Mouse (Mus musculus): ENCODE measurements around the gene Tmem160. TPM values are rescaled to one million over a fixed set of nuclear protein-coding genes. Genes with fewer than 3 reads are reported as not detected.

Tmem160 gene
- polyA plus RNA-seq, 2 experiments, result 21.5 to 36.9 TPM

DNA sequence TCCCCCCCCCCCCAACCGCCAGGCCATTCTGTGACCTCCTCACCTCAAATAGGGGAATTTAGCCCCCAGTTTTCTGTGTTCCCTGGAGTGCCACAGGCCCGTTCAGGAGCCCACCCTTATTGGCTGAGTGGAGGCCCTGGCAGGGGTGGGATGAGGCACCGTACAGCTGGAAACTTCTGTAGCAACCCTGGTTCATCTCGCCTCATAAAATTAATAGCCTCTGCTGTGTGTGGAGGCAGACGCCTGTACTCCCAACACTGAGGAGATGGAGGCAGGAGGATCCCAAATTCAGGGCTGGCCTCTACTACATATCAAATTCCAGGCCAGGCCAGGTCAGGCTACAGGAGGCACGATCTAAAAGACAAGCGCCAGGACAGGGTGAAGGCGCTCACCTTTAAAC is 21.3 kb downstream of the Tmem160 start:
- no peak for TF ChIP-seq CTCF (IDR thresholded peaks at IDR 0.05; ENCODE audit: low read depth)
- TF ChIP-seq EP300 (IDR thresholded peaks at IDR 0.05; ENCODE audit: low read depth), result no peak
- H3K9me3 ChIP-seq (ENCODE audit: control insufficient read depth, low read length), result no peaks in the 10 kb centered on the region
- DNase-seq (ENCODE audit: low read depth in 3 of 3, low spot score in 3 of 3) (no peak), ATAC-seq (ENCODE audit: insufficient read depth) (no peak)
- H3K4me1 ChIP-seq (replicated peaks; ENCODE audit: control insufficient read depth in 2 of 2, insufficient read depth in 2 of 2, low read length in 1 of 2), result no peaks in the 10 kb centered on the region
- 57% methylated on average over 8 of the region's 8 CpGs for WGBS (ENCODE audit: insufficient replicate concordance)
- no peak overlapping the region for H3K27ac ChIP-seq
- H3K27me3 ChIP-seq (ENCODE audit: control insufficient read depth, insufficient read depth, low read length), result peaks cover 57% of the 10 kb centered on the region
- H3K4me2 ChIP-seq (ENCODE audit: low read depth), result no peak overlapping the region
- no peak overlapping the region for H3K9ac ChIP-seq (replicated peaks)
- no peak overlapping the region for H3K4me3 ChIP-seq (ENCODE audit: insufficient read depth in 1 of 2, low read depth in 2 of 2, low read length in 2 of 2)
- H3K36me3 ChIP-seq (replicated peaks; ENCODE audit: control insufficient read depth, insufficient read depth, low read depth), result no peaks in the 10 kb centered on the region

DNA sequence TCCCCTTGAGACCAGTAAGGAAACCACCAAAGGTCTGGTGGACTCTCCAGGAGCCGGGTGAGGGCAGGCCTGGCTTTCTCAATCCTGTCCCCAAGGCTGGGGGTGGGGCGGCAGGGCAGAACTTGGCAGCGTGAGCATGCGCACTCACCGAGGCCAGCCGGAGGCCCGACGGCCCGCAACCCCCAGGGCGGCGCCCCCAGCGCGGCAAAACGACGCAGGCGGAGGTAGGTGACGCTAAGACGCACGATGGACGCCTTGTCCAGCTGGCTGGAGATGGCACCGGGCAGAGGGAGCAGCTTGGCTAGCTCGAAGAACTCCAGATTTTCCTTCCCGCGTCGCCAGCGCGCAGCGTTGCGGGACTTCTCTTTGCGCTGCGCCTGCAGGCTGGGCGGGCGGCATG is 21.9 kb downstream of the Tmem160 start:
- Histone ChIP-seq H3K4me3 (ENCODE audit: insufficient read depth in 1 of 2, low read depth in 2 of 2, low read length in 2 of 2) (no peak overlapping the region), H3K27me3 (ENCODE audit: control insufficient read depth, insufficient read depth, low read length) (peaks cover 57% of the 10 kb centered on the region), H3K36me3 (replicated peaks; ENCODE audit: control insufficient read depth, insufficient read depth, low read depth) (no peaks in the 10 kb centered on the region), H3K4me2 (ENCODE audit: low read depth) (no peak overlapping the region; the same call in 1 of the 2 replicates), H3K9me3 (ENCODE audit: control insufficient read depth, low read length) (no peaks in the 10 kb centered on the region), H3K4me1 (replicated peaks; ENCODE audit: control insufficient read depth in 2 of 2, insufficient read depth in 2 of 2, low read length in 1 of 2) (no peaks in the 10 kb centered on the region), H3K27ac (no peak overlapping the region), H3K9ac (replicated peaks) (no peak overlapping the region)
- 4% methylated on average over 33 of the region's 33 CpGs for WGBS (ENCODE audit: insufficient replicate concordance)
- DNase-seq (ENCODE audit: low read depth in 3 of 3, low spot score in 3 of 3) (no peak), ATAC-seq (ENCODE audit: insufficient read depth) (no peak)
- TF ChIP-seq CTCF (IDR thresholded peaks at IDR 0.05; ENCODE audit: low read depth) (no peak), EP300 (IDR thresholded peaks at IDR 0.05; ENCODE audit: low read depth) (no peak)

DNA sequence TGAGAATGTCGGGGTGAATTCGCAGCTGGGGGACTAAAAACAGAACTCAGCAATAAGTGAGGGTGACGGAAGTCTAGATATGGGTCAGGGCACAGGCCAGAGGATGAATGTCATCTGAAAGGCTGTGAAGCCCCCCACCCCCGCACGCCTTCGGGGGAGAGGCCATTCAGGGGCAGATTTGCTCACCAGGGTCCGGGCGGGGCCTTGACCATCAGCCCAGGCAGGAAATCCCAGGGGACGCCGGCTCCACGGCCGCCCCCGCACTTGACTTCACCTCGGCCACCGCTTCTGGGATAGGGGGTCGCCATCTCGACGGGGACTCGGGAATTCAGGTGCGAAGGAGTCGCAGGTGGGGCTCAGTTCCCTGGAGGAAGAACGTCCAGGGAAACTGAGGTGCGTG is 22.7 kb downstream of the Tmem160 start:
- WGBS (ENCODE audit: insufficient replicate concordance), result 4% methylated on average over 23 of the region's 23 CpGs

DNA sequence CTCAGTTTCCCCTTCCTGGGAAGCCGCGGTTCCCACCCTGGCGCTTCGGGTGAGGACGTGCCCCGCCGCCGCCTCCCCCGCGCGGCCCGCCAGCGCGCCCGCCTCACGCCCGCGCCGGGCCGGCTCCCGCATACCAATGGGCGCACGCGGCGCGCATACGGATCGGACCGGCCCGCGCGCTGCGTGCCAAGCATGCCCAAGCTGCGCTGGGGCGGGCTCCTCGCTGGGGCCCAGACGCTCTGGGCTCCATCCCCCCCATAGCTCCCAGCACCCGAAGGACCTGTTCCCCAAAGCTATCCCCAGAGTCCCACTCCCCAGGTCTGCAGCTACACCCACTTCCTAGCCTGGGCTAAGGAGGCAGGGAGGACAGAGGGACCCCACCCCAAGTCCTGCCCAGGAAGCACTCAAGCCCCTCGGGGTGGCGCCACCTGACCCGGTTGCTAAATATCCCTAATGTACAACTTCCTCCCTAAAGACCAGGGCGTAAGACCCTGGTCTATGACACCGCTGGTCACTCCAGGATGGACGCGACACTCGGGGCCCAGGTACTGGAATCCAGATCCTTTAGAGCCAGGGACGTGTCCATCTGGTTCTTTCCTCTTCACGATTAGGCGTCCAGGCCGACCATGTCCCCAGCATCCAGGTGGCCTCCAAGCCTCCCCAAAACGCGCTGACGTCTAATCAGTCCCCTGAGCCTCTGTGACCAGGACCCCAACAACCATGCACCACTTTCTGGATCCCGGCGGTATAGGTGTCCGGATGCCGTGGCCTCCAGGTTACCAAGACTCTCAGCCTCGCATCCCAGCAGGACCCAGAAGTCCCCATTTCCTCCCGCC is 23.4 kb downstream of the Tmem160 start:
- H3K4me2 ChIP-seq (ENCODE audit: low read depth), result peak overlapping the region; percentile 27
- ATAC-seq (ENCODE audit: insufficient read depth), result no peak
- WGBS (ENCODE audit: insufficient replicate concordance), result 3% methylated on average over 58 of the region's 59 CpGs
- peaks cover 57% of the 10 kb centered on the region for H3K27me3 ChIP-seq (ENCODE audit: control insufficient read depth, insufficient read depth, low read length)
- TF ChIP-seq CTCF (IDR thresholded peaks at IDR 0.05; ENCODE audit: low read depth) (no peak), EP300 (IDR thresholded peaks at IDR 0.05; ENCODE audit: low read depth) (no peak)
- no peak overlapping the region for H3K4me3 ChIP-seq (ENCODE audit: insufficient read depth in 1 of 2, low read depth in 2 of 2, low read length in 2 of 2)
- no peaks in the 10 kb centered on the region for H3K9me3 ChIP-seq (ENCODE audit: control insufficient read depth, low read length)
- no peak for DNase-seq (ENCODE audit: low read depth in 3 of 3, low spot score in 3 of 3)
- H3K4me1 ChIP-seq (replicated peaks; ENCODE audit: control insufficient read depth in 2 of 2, insufficient read depth in 2 of 2, low read length in 1 of 2), result no peaks in the 10 kb centered on the region
- H3K36me3 ChIP-seq (replicated peaks; ENCODE audit: control insufficient read depth, insufficient read depth, low read depth), result no peaks in the 10 kb centered on the region
- H3K27ac ChIP-seq, result no peak overlapping the region
- no peak overlapping the region for H3K9ac ChIP-seq (replicated peaks)

More for the DNA sequence above, 22.7 kb downstream of the Tmem160 start:
- H3K4me2 ChIP-seq (ENCODE audit: low read depth), result no peak overlapping the region
- no peak overlapping the region for H3K4me3 ChIP-seq (ENCODE audit: insufficient read depth in 1 of 2, low read depth in 2 of 2, low read length in 2 of 2)
- no peaks in the 10 kb centered on the region for H3K36me3 ChIP-seq (replicated peaks; ENCODE audit: control insufficient read depth, insufficient read depth, low read depth)
- TF ChIP-seq CTCF (IDR thresholded peaks at IDR 0.05; ENCODE audit: low read depth) (no peak), EP300 (IDR thresholded peaks at IDR 0.05; ENCODE audit: low read depth) (no peak)
- peaks cover 57% of the 10 kb centered on the region for H3K27me3 ChIP-seq (ENCODE audit: control insufficient read depth, insufficient read depth, low read length)
- ATAC-seq (ENCODE audit: insufficient read depth) (no peak), DNase-seq (ENCODE audit: low read depth in 3 of 3, low spot score in 3 of 3) (no peak)
- no peak overlapping the region for H3K27ac ChIP-seq
- no peaks in the 10 kb centered on the region for H3K4me1 ChIP-seq (replicated peaks; ENCODE audit: control insufficient read depth in 2 of 2, insufficient read depth in 2 of 2, low read length in 1 of 2)
- no peaks in the 10 kb centered on the region for H3K9me3 ChIP-seq (ENCODE audit: control insufficient read depth, low read length)
- no peak overlapping the region for H3K9ac ChIP-seq (replicated peaks)

GRCm38 (mm10) chr7:16476600-16476989 is 24.0 kb downstream of the Tmem160 start:
- WGBS (ENCODE audit: insufficient replicate concordance), result 2% methylated on average over 34 of the region's 34 CpGs
- no peak for ATAC-seq (ENCODE audit: insufficient read depth)
- no peaks in the 10 kb centered on the region for H3K4me1 ChIP-seq (replicated peaks; ENCODE audit: control insufficient read depth in 2 of 2, insufficient read depth in 2 of 2, low read length in 1 of 2)
- no peak overlapping the region for H3K4me3 ChIP-seq (ENCODE audit: insufficient read depth in 1 of 2, low read depth in 2 of 2, low read length in 2 of 2)
- no peak for TF ChIP-seq EP300 (IDR thresholded peaks at IDR 0.05; ENCODE audit: low read depth)
- no peak for TF ChIP-seq CTCF (IDR thresholded peaks at IDR 0.05; ENCODE audit: low read depth)
- DNase-seq (ENCODE audit: low read depth in 3 of 3, low spot score in 3 of 3), result no peak
- H3K4me2 ChIP-seq (ENCODE audit: low read depth), result peak overlapping the region; percentile 27
- no peaks in the 10 kb centered on the region for H3K9me3 ChIP-seq (ENCODE audit: control insufficient read depth, low read length)
- H3K36me3 ChIP-seq (replicated peaks; ENCODE audit: control insufficient read depth, insufficient read depth, low read depth), result no peaks in the 10 kb centered on the region
- no peak overlapping the region for H3K9ac ChIP-seq (replicated peaks)
- peaks cover 57% of the 10 kb centered on the region for H3K27me3 ChIP-seq (ENCODE audit: control insufficient read depth, insufficient read depth, low read length)
- H3K27ac ChIP-seq, result no peak overlapping the region
